Mouse (Mus musculus) spleen, postnatal 10 days (tissue): ENCODE results near the gene Fkbp1b.
A peak's percentile ranks its signal among the peaks of the same experiment; 100 is the strongest.
"Not testable (repeated sequence)": the region's sequence is repeated elsewhere in the genome, so short reads cannot be mapped to it uniquely, and the experiment has no call there.

Source experiments
- DNase-seq, 2 experiments: peaks; one replicate each; pipeline ENCODE4 v3.0.0; 2021 to 2022; ENCODE audit warnings: low spot score in 2 of 2

Fkbp1b gene

GRCm38 (mm10) chr12:4843741-4844140 lies 2.4 kb upstream of the Fkbp1b start:
- DNase-seq = peak; percentile 35 to 65

- peak; percentile 78 to 91 for DNase-seq
These were observed 1.7 kb upstream of the Fkbp1b start, which contains the start of gene Wdcp for GRCm38 (mm10) chr12:4842890-4843597. Gene Wdcp, plus strand, starts transcription at chr12:4843303.

- no peak for DNase-seq
These were observed 1.1 kb upstream of the Fkbp1b start for GRCm38 (mm10) chr12:4842456-4842855.

GRCm38 (mm10) chr12:4840741-4841140 lies 650 bp downstream of the Fkbp1b start:
- DNase-seq = no peak

GRCm38 (mm10) chr12:4840010-4840409 lies 1.4 kb downstream of the Fkbp1b start:
- no peak for DNase-seq

GRCm38 (mm10) chr12:4836959-4837358 lies 4.4 kb downstream of the Fkbp1b start:
- DNase-seq = no peak

GRCm38 (mm10) chr12:4827256-4827655 lies 14.1 kb downstream of the Fkbp1b start:
- no peak for DNase-seq

GRCm38 (mm10) chr12:4817361-4818101 lies 23.9 kb downstream of the Fkbp1b start, which contains the start of gene Sf3b6:
Gene Sf3b6, plus strand, starts transcription at chr12:4817544.
- DNase-seq = peak; percentile 97 to 100

GRCm38 (mm10) chr12:4816680-4817360 lies 24.6 kb downstream of the Fkbp1b start:
- no peak for DNase-seq

- no peak for DNase-seq
These were observed 27.8 kb downstream of the Fkbp1b start for GRCm38 (mm10) chr12:4813636-4814035.

GRCm38 (mm10) chr12:4811705-4812104 lies 29.7 kb downstream of the Fkbp1b start:
- DNase-seq = no peak

GRCm38 (mm10) chr12:4811036-4811435 lies 30.4 kb downstream of the Fkbp1b start:
- no peak for DNase-seq

- not testable (repeated sequence) for DNase-seq
These were observed 43.9 kb downstream of the Fkbp1b start for GRCm38 (mm10) chr12:4797471-4797870.

- DNase-seq = peak in 1 of 2 experiments; percentile 46
These were observed 47.7 kb downstream of the Fkbp1b start for GRCm38 (mm10) chr12:4793718-4794117.

GRCm38 (mm10) chr12:4788128-4788527 lies 53.3 kb downstream of the Fkbp1b start:
- DNase-seq = not testable (repeated sequence)

GRCm38 (mm10) chr12:4784466-4784865 lies 56.9 kb downstream of the Fkbp1b start:
- DNase-seq = no peak

- DNase-seq = peak in 1 of 2 experiments; percentile 25
These were observed 57.8 kb downstream of the Fkbp1b start for GRCm38 (mm10) chr12:4783598-4783997.
